Comparison of ENCODE assay signal across 10 mouse cellular contexts in genomic region chr2:103891240-103891767, GRCm38 (mm10).
DNase-seq lines count a peak whose midpoint lies in the region; ATAC-seq lines count a peak whose summit lies in the region.
"Had no signal": no experiment of that assay in that cellular context is flagged by ENCODE, and none has a peak within 500 bp of the region (broad histone marks: within the 10 kb centered on the region; RNA-seq: fewer than 3 reads in every experiment).

No protein-coding gene starts in this region.

- H3K9ac ChIP-seq in limb, embryonic 11.5 days (ENCODE audit: low read length), result no peak overlapping the region

- peaks cover 9% of the 10 kb centered on the region; the same call in 1 of the 2 replicates for H3K27me3 ChIP-seq in forebrain, embryonic 10.5 days (ENCODE audit: poor library complexity, severe bottlenecking)
- H3K27me3 ChIP-seq in limb, embryonic 11.5 days (ENCODE audit: control insufficient read depth, insufficient read depth, low read length), result no peaks in the 10 kb centered on the region

- DNase-seq in layer of hippocampus, adult 8-10 months (ENCODE audit: low spot score in 2 of 2), result peak; percentile 12 to 21
- no peak for DNase-seq in layer of hippocampus, postnatal 25 days (ENCODE audit: extremely low spot score in 1 of 2, low spot score in 1 of 2)
- DNase-seq in forebrain, embryonic 10.5 days (ENCODE audit: extremely low spot score, low spot score), result peak; percentile 46
- peak; percentile 79 for DNase-seq in limb, embryonic 11.5 days (ENCODE audit: low spot score)
- peak; percentile 75 for DNase-seq in retina, embryonic 14.5 days (ENCODE audit: low spot score)
- DNase-seq in heart, adult 8-10 months (ENCODE audit: low spot score), result no peak
- no peak for DNase-seq in cerebellum, postnatal 14 days
- no peak for DNase-seq in cerebellum, adult 11 months

- H3K4me3 ChIP-seq in forebrain, embryonic 10.5 days, result peak overlapping the region; percentile 23
- no peak overlapping the region for H3K4me3 ChIP-seq in limb, embryonic 11.5 days (ENCODE audit: low read depth, low read length)
- H3K4me3 ChIP-seq: layer of hippocampus, adult 2 months had no signal

- H3K4me1 ChIP-seq in forebrain, embryonic 10.5 days, result peaks cover 45% of the 10 kb centered on the region
- peaks cover 18% of the 10 kb centered on the region for H3K4me1 ChIP-seq in limb, embryonic 11.5 days (ENCODE audit: control insufficient read depth, insufficient read depth, low read length)

- peak; percentile 71; the same call in 1 of the 2 replicates for ATAC-seq in limb, embryonic 11.5 days (ENCODE audit: insufficient number of reproducible peaks, low FRiP score, low TSS enrichment, low read depth)

- peak overlapping the region; percentile 76 for H3K27ac ChIP-seq in forebrain, embryonic 10.5 days
- no peak overlapping the region for H3K27ac ChIP-seq in limb, embryonic 11.5 days (replicated peaks; ENCODE audit: low read depth, low read length)
- H3K27ac ChIP-seq: layer of hippocampus, adult 2 months had no signal

- WGBS in forebrain, embryonic 10.5 days, result 5% methylated on average over 9 of the region's 9 CpGs
- WGBS in limb, embryonic 11.5 days, result 1% methylated on average over 9 of the region's 9 CpGs

- peak overlapping the region; percentile 10; the same call in 1 of the 2 replicates for H3K4me2 ChIP-seq in limb, embryonic 11.5 days (ENCODE audit: low read depth, severe bottlenecking)

- no peaks in the 10 kb centered on the region for H3K36me3 ChIP-seq in forebrain, embryonic 10.5 days (replicated peaks)
- H3K36me3 ChIP-seq in limb, embryonic 11.5 days (ENCODE audit: control insufficient read depth, insufficient read depth, low read length), result no peaks in the 10 kb centered on the region
- H3K36me3 ChIP-seq: G1E had no signal

- no peaks in the 10 kb centered on the region for H3K9me3 ChIP-seq in forebrain, embryonic 10.5 days
- no peaks in the 10 kb centered on the region for H3K9me3 ChIP-seq in limb, embryonic 11.5 days (ENCODE audit: control insufficient read depth, low read length)
- H3K9me3 ChIP-seq: G1E had no signal

Comparison
In these comparisons a context has a peak if more than half of its experiments do, and no peak if none do; other contexts are left out.
1. DNase-seq: peak in layer of hippocampus, adult 8-10 months (2 of 2), forebrain, embryonic 10.5 days (single experiment), limb, embryonic 11.5 days (single experiment) and retina, embryonic 14.5 days (single experiment); none in layer of hippocampus, postnatal 25 days (0 of 2), heart, adult 8-10 months (single experiment), cerebellum, postnatal 14 days (0 of 2) and cerebellum, adult 11 months (single experiment).